Mouse (Mus musculus) thymus, adult 2 months (tissue): ENCODE measurements around the gene Actn1.

ENCODE experiments used
- CTCF ChIP-seq: fragments of 200-500 bp; IDR thresholded peaks from 2 replicates; pipeline ENCODE4 v1.5.1; 2012; ENCODE audit warnings: mild to moderate bottlenecking, control low read depth, low read length, moderate library complexity, borderline replicate concordance; ENCODE audit not compliant: control insufficient read depth, poor library complexity, insufficient read depth; ENCODE audit errors: extremely low read depth
- POLR2A ChIP-seq: fragments of 200-500 bp; IDR thresholded peaks from 2 replicates; pipeline ENCODE4 v1.6.1; 2012; ENCODE audit warnings: mild to moderate bottlenecking, low read length, control low read depth, moderate library complexity; ENCODE audit not compliant: control insufficient read depth, poor library complexity, insufficient read depth; ENCODE audit errors: extremely low read depth

DNA sequence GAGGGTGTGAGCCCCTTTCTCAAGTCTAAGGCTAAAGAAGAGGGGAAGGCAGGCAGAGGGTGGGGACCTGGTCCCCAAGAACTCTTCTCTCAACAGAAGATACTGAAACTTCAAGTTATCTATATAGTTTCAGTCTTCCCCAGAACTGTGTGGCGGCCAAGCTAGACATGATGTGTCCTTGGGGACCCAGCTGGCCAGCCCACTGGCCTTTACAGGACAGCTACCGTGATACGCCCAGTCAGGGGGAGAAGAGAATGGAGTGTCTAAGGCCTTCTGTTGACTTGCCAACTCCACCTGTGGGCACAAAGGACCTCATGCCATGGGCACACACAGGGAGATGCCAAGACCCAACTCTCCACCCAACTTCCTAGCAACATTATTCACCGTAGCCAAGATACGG, 31.8 kb downstream of the Actn1 start:
- TF ChIP-seq POLR2A (no peak), CTCF (no peak)
